Mouse (Mus musculus): Measurements from ENCODE around the gene Rbm24. TPM values are rescaled to one million over a fixed set of nuclear protein-coding genes. Genes with fewer than 3 reads are reported as not detected.

Gene Rbm24
- polyA plus RNA-seq, 1 experiment from 2014 or later: 7.6 TPM

GRCm38 (mm10) chr13:46412247-46412646, 6.0 kb upstream of the Rbm24 start:
- H3K4me2 ChIP-seq (ENCODE audit: low read length): no peak overlapping the region
- no peak for DNase-seq (ENCODE audit: low spot score)
- no peaks in the 10 kb centered on the region for H3K9me3 ChIP-seq (replicated peaks; ENCODE audit: control insufficient read depth, low read length)
- no peak for ATAC-seq
- H3K27me3 ChIP-seq (replicated peaks; ENCODE audit: control insufficient read depth, insufficient read depth, low read length): no peaks in the 10 kb centered on the region
- no peak overlapping the region for H3K4me3 ChIP-seq (ENCODE audit: low read depth, low read length)
- no peaks in the 10 kb centered on the region for H3K36me3 ChIP-seq (ENCODE audit: control insufficient read depth, insufficient read depth, low read length)
- H3K9ac ChIP-seq (ENCODE audit: low read length): no peak overlapping the region
- no peaks in the 10 kb centered on the region for H3K4me1 ChIP-seq (ENCODE audit: control insufficient read depth, insufficient read depth, low read length)
- H3K27ac ChIP-seq (ENCODE audit: low read depth, low read length): no peak overlapping the region

DNA sequence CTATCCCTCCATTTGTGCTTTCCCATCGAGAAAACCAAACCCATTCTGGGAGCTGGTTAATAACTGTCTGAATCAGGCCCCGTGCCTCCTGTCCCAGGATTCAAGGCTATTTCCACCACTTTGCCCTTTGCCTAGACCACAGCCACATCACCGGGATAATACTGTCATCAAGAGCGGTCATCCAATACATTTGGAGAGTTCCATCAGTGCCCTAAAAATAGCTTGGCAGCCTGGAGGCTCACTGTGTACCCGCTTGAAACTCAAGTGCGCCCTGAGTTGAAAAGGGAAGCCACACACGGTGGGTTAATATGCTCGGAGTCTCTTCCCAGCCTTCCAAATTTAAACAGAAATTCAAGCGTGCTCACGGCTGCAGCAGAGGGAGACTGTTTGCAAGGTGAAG, 4.6 kb upstream of the Rbm24 start:
- H3K4me2 ChIP-seq (ENCODE audit: low read length): no peak overlapping the region
- no peak for ATAC-seq

GRCm38 (mm10) chr13:46414050-46414449, 4.2 kb upstream of the Rbm24 start:
- no peak overlapping the region for H3K27ac ChIP-seq (ENCODE audit: low read depth, low read length)
- H3K36me3 ChIP-seq (ENCODE audit: control insufficient read depth, insufficient read depth, low read length): no peaks in the 10 kb centered on the region
- ATAC-seq: no peak
- 76% methylated on average over 8 of the region's 8 CpGs for WGBS
- H3K27me3 ChIP-seq (replicated peaks; ENCODE audit: control insufficient read depth, insufficient read depth, low read length): no peaks in the 10 kb centered on the region
- H3K9me3 ChIP-seq (replicated peaks; ENCODE audit: control insufficient read depth, low read length): no peaks in the 10 kb centered on the region
- H3K4me2 ChIP-seq (ENCODE audit: low read length): no peak overlapping the region
- no peaks in the 10 kb centered on the region for H3K4me1 ChIP-seq (ENCODE audit: control insufficient read depth, insufficient read depth, low read length)
- no peak overlapping the region for H3K4me3 ChIP-seq (ENCODE audit: low read depth, low read length)
- no peak overlapping the region for H3K9ac ChIP-seq (ENCODE audit: low read length)
- DNase-seq (ENCODE audit: low spot score): no peak

More for the DNA sequence above, 4.6 kb upstream of the Rbm24 start:
- no peaks in the 10 kb centered on the region for H3K9me3 ChIP-seq (replicated peaks; ENCODE audit: control insufficient read depth, low read length)
- no peaks in the 10 kb centered on the region for H3K36me3 ChIP-seq (ENCODE audit: control insufficient read depth, insufficient read depth, low read length)
- H3K27me3 ChIP-seq (replicated peaks; ENCODE audit: control insufficient read depth, insufficient read depth, low read length): no peaks in the 10 kb centered on the region
- H3K4me1 ChIP-seq (ENCODE audit: control insufficient read depth, insufficient read depth, low read length): no peaks in the 10 kb centered on the region
- H3K4me3 ChIP-seq (ENCODE audit: low read depth, low read length): no peak overlapping the region
- WGBS: 73% methylated on average over 10 of the region's 10 CpGs
- H3K27ac ChIP-seq (ENCODE audit: low read depth, low read length): no peak overlapping the region
- DNase-seq (ENCODE audit: low spot score): no peak
- no peak overlapping the region for H3K9ac ChIP-seq (ENCODE audit: low read length)

DNA sequence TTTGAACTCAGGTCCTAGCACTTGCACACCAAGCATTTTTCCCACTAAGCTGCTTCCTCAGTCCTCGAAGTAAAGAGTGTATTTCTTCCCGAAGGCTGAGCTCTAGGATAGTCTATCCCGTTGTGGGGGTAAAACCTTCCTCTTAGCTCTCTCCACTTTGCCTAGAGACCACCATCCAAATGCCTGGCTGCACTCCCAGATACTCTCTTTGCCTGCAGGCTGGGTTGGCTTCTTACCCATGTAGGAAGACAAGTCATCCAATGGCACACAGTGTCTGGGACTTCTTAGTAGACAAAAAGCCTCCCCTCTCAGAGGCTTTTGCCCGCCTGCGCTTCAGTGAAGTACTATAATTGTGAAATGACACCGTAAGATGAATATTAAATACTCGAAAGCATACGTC, 2.2 kb upstream of the Rbm24 start:
- peak; percentile 48 for DNase-seq (ENCODE audit: low spot score)
- H3K4me1 ChIP-seq (ENCODE audit: control insufficient read depth, insufficient read depth, low read length): no peaks in the 10 kb centered on the region
- 88% methylated on average over 8 of the region's 8 CpGs for WGBS
- H3K9me3 ChIP-seq (replicated peaks; ENCODE audit: control insufficient read depth, low read length): no peaks in the 10 kb centered on the region
- H3K36me3 ChIP-seq (ENCODE audit: control insufficient read depth, insufficient read depth, low read length): no peaks in the 10 kb centered on the region
- no peak for ATAC-seq
- no peak overlapping the region for H3K9ac ChIP-seq (ENCODE audit: low read length)
- no peak overlapping the region for H3K4me2 ChIP-seq (ENCODE audit: low read length)
- H3K4me3 ChIP-seq (ENCODE audit: low read depth, low read length): no peak overlapping the region
- H3K27me3 ChIP-seq (replicated peaks; ENCODE audit: control insufficient read depth, insufficient read depth, low read length): no peaks in the 10 kb centered on the region
- no peak overlapping the region for H3K27ac ChIP-seq (ENCODE audit: low read depth, low read length)

GRCm38 (mm10) chr13:46417594-46417993, 640 bp upstream of the Rbm24 start:
- Histone ChIP-seq H3K27ac (ENCODE audit: low read depth, low read length) (no peak overlapping the region), H3K4me2 (ENCODE audit: low read length) (peak overlapping the region; percentile 94), H3K9me3 (replicated peaks; ENCODE audit: control insufficient read depth, low read length) (no peaks in the 10 kb centered on the region), H3K36me3 (ENCODE audit: control insufficient read depth, insufficient read depth, low read length) (no peaks in the 10 kb centered on the region), H3K4me1 (ENCODE audit: control insufficient read depth, insufficient read depth, low read length) (no peaks in the 10 kb centered on the region), H3K4me3 (ENCODE audit: low read depth, low read length) (no peak overlapping the region), H3K27me3 (replicated peaks; ENCODE audit: control insufficient read depth, insufficient read depth, low read length) (no peaks in the 10 kb centered on the region), H3K9ac (ENCODE audit: low read length) (peak overlapping the region; percentile 81; the same call in 1 of the 2 replicates)
- DNase-seq (ENCODE audit: low spot score): no peak
- WGBS: 77% methylated on average over 5 of the region's 5 CpGs
- ATAC-seq: no peak

GRCm38 (mm10) chr13:46418731-46419545, 704 bp downstream of the Rbm24 start:
- no peaks in the 10 kb centered on the region for H3K27me3 ChIP-seq (replicated peaks; ENCODE audit: control insufficient read depth, insufficient read depth, low read length)
- H3K4me2 ChIP-seq (ENCODE audit: low read length): peak overlapping the region; percentile 94
- H3K4me1 ChIP-seq (ENCODE audit: control insufficient read depth, insufficient read depth, low read length): no peaks in the 10 kb centered on the region
- no peak for DNase-seq (ENCODE audit: low spot score)
- peak overlapping the region; percentile 55; the same call in 1 of the 2 replicates for H3K27ac ChIP-seq (ENCODE audit: low read depth, low read length)
- peak overlapping the region; percentile 59 for H3K4me3 ChIP-seq (ENCODE audit: low read depth, low read length)
- H3K9ac ChIP-seq (ENCODE audit: low read length): peak overlapping the region; percentile 81
- under 1% methylated on average over 73 of the region's 73 CpGs for WGBS
- ATAC-seq: peak; percentile 61
- H3K36me3 ChIP-seq (ENCODE audit: control insufficient read depth, insufficient read depth, low read length): no peaks in the 10 kb centered on the region
- no peaks in the 10 kb centered on the region for H3K9me3 ChIP-seq (replicated peaks; ENCODE audit: control insufficient read depth, low read length)

- Histone ChIP-seq H3K4me3 (ENCODE audit: low read depth, low read length) (peak overlapping the region; percentile 59), H3K9me3 (replicated peaks; ENCODE audit: control insufficient read depth, low read length) (no peaks in the 10 kb centered on the region), H3K9ac (ENCODE audit: low read length) (peak overlapping the region; percentile 81), H3K27ac (ENCODE audit: low read depth, low read length) (peak overlapping the region; percentile 29; the same call in 1 of the 2 replicates), H3K4me1 (ENCODE audit: control insufficient read depth, insufficient read depth, low read length) (no peaks in the 10 kb centered on the region), H3K27me3 (replicated peaks; ENCODE audit: control insufficient read depth, insufficient read depth, low read length) (no peaks in the 10 kb centered on the region), H3K4me2 (ENCODE audit: low read length) (peak overlapping the region; percentile 94), H3K36me3 (ENCODE audit: control insufficient read depth, insufficient read depth, low read length) (no peaks in the 10 kb centered on the region)
- ATAC-seq (0 out of 2 replicates have a peak, but pooled peaks have one; percentile 14), DNase-seq (ENCODE audit: low spot score) (no peak)
- WGBS: 8% methylated on average over 7 of the region's 7 CpGs
These were observed 1.4 kb downstream of the Rbm24 start for GRCm38 (mm10) chr13:46419648-46420047.

- Histone ChIP-seq H3K27ac (ENCODE audit: low read depth, low read length) (no peak overlapping the region), H3K9ac (ENCODE audit: low read length) (peak overlapping the region; percentile 81), H3K4me2 (ENCODE audit: low read length) (peak overlapping the region; percentile 94), H3K36me3 (ENCODE audit: control insufficient read depth, insufficient read depth, low read length) (no peaks in the 10 kb centered on the region), H3K4me3 (ENCODE audit: low read depth, low read length) (peak overlapping the region; percentile 59), H3K27me3 (replicated peaks; ENCODE audit: control insufficient read depth, insufficient read depth, low read length) (no peaks in the 10 kb centered on the region), H3K9me3 (replicated peaks; ENCODE audit: control insufficient read depth, low read length) (no peaks in the 10 kb centered on the region), H3K4me1 (ENCODE audit: control insufficient read depth, insufficient read depth, low read length) (no peaks in the 10 kb centered on the region)
- ATAC-seq (no peak), DNase-seq (ENCODE audit: low spot score) (no peak)
- WGBS: 10% methylated on average over 3 of the region's 3 CpGs
These were observed 1.9 kb downstream of the Rbm24 start for GRCm38 (mm10) chr13:46420095-46420494.

GRCm38 (mm10) chr13:46423805-46424204, 5.6 kb downstream of the Rbm24 start:
- Histone ChIP-seq H3K4me2 (ENCODE audit: low read length) (no peak overlapping the region), H3K9me3 (replicated peaks; ENCODE audit: control insufficient read depth, low read length) (no peaks in the 10 kb centered on the region), H3K4me1 (ENCODE audit: control insufficient read depth, insufficient read depth, low read length) (no peaks in the 10 kb centered on the region), H3K36me3 (ENCODE audit: control insufficient read depth, insufficient read depth, low read length) (peaks cover under 1% of the 10 kb centered on the region), H3K27ac (ENCODE audit: low read depth, low read length) (no peak overlapping the region), H3K27me3 (replicated peaks; ENCODE audit: control insufficient read depth, insufficient read depth, low read length) (no peaks in the 10 kb centered on the region), H3K9ac (ENCODE audit: low read length) (no peak overlapping the region), H3K4me3 (ENCODE audit: low read depth, low read length) (no peak overlapping the region)
- WGBS: 95% methylated on average over 7 of the region's 7 CpGs
- DNase-seq (ENCODE audit: low spot score) (no peak), ATAC-seq (no peak)

All from forebrain, embryonic 14.5 days (tissue).